Mouse (Mus musculus) intestine, embryonic 14.5 days (tissue): Measurements from ENCODE around the gene Ryr3. TPM values are rescaled to one million over a fixed set of nuclear protein-coding genes. Genes with fewer than 3 reads are reported as not detected.

Source experiments
- ATAC-seq: fragments of 200-750 bp; cut with Nextera tagmentation; replicated peaks from 2 replicates; pipeline ENCODE4 v1.8.0; 2017; ENCODE audit warnings: low read depth, moderate number of reproducible peaks, moderate TSS enrichment, moderate library complexity; ENCODE audit not compliant: low FRiP score, low TSS enrichment
- DNase-seq: peaks from one replicate; pipeline ENCODE4 v3.0.0-alpha.2; 2018; ENCODE audit warnings: low spot score
- H3K27ac ChIP-seq: fragments of 300-500 bp; sonication (generic); 2 replicates; pipeline ENCODE4 v1.5.1; 2014; ENCODE audit warnings: low read depth, mild to moderate bottlenecking, control low read depth
- H3K27me3 ChIP-seq: fragments of 300-500 bp; sonication (generic); replicated peaks from 2 replicates; pipeline ENCODE4 v1.6.1; 2014; ENCODE audit warnings: low read length, control low read depth; ENCODE audit not compliant: control insufficient read depth, insufficient read depth
- H3K36me3 ChIP-seq: fragments of 300-500 bp; sonication (generic); 2 replicates; pipeline ENCODE4 v1.6.1; 2014; ENCODE audit warnings: low read length, control low read depth; ENCODE audit not compliant: control insufficient read depth, insufficient read depth
- H3K4me1 ChIP-seq: fragments of 300-500 bp; sonication (generic); replicated peaks from 2 replicates; pipeline ENCODE4 v1.6.1; 2014; ENCODE audit warnings: low read length, control low read depth, mixed read lengths; ENCODE audit not compliant: control insufficient read depth, insufficient read depth
- H3K4me2 ChIP-seq: fragments of 300-500 bp; sonication (generic); 2 replicates; pipeline ENCODE4 v1.6.1; 2014; ENCODE audit warnings: low read length
- H3K4me3 ChIP-seq: fragments of 300-500 bp; sonication (generic); 2 replicates; pipeline ENCODE4 v1.5.1; 2014; ENCODE audit warnings: low read depth, low read length, control low read depth, mixed read lengths
- H3K9ac ChIP-seq: fragments of 300-500 bp; sonication (generic); 2 replicates; pipeline ENCODE4 v1.6.1; 2014; ENCODE audit warnings: mild to moderate bottlenecking, low read length
- H3K9me3 ChIP-seq: fragments of 300-500 bp; sonication (generic); 2 replicates; pipeline ENCODE4 v1.6.1; 2016; ENCODE audit warnings: low read length, control low read depth; ENCODE audit not compliant: control insufficient read depth
- WGBS: fragments of 180-500 bp; shearing (Covaris S2); extraction: QIAGEN DNeasy Blood & Tissue Kit; methylation state at CpG from one replicate; pipeline ENCODE4 v1.1.7; 2014; 5-methylcytosine and 5-hydroxymethylcytosine counted together
- polyA plus RNA-seq: library from polyadenylated mRNA; unstranded; fragments of >200 nt; fragmentation: Nextera tagmentation; extraction: Ambion mirVana; gene quantifications from 2 replicates; pipeline ENCODE4 v1.2.1, GENCODE M21; 2014

Ryr3 gene
- polyA plus RNA-seq, 1 experiment from 2014 or later: 3.1 TPM

- Histone ChIP-seq H3K4me3 (no peak overlapping the region), H3K4me1 (no peaks in the 10 kb centered on the region), H3K27ac (no peak overlapping the region), H3K27me3 (no peaks in the 10 kb centered on the region), H3K9me3 (no peaks in the 10 kb centered on the region), H3K9ac (no peak overlapping the region), H3K36me3 (no peaks in the 10 kb centered on the region), H3K4me2 (no peak overlapping the region)
- ATAC-seq (no peak), DNase-seq (no peak)
- 87% methylated on average over 3 of the region's 3 CpGs for WGBS
Observed at GRCm38 (mm10) chr2:112877404-112877803, 339.5 kb downstream of the Ryr3 start.

- no peak overlapping the region for H3K9ac ChIP-seq
- no peak overlapping the region for H3K4me3 ChIP-seq
- no peaks in the 10 kb centered on the region for H3K36me3 ChIP-seq
- H3K4me1 ChIP-seq: no peaks in the 10 kb centered on the region
- H3K27ac ChIP-seq: no peak overlapping the region
- H3K9me3 ChIP-seq: no peaks in the 10 kb centered on the region
- DNase-seq (no peak), ATAC-seq (no peak)
- WGBS: 73% methylated on average over 2 of the region's 2 CpGs
- no peaks in the 10 kb centered on the region for H3K27me3 ChIP-seq
- no peak overlapping the region for H3K4me2 ChIP-seq
Observed at GRCm38 (mm10) chr2:112866043-112866551, 350.8 kb downstream of the Ryr3 start.

GRCm38 (mm10) chr2:112861792-112862191, 355.1 kb downstream of the Ryr3 start:
- no peak overlapping the region for H3K27ac ChIP-seq
- H3K27me3 ChIP-seq: no peaks in the 10 kb centered on the region
- no peak for DNase-seq
- no peaks in the 10 kb centered on the region for H3K4me1 ChIP-seq
- WGBS: 95% methylated on average over 4 of the region's 4 CpGs
- no peak for ATAC-seq
- no peaks in the 10 kb centered on the region for H3K36me3 ChIP-seq
- no peak overlapping the region for H3K4me2 ChIP-seq
- no peaks in the 10 kb centered on the region for H3K9me3 ChIP-seq
- no peak overlapping the region for H3K9ac ChIP-seq
- H3K4me3 ChIP-seq: no peak overlapping the region

GRCm38 (mm10) chr2:112845583-112846512, 371.0 kb downstream of the Ryr3 start:
- WGBS: 57% methylated on average over 4 of the region's 4 CpGs
- H3K4me1 ChIP-seq: no peaks in the 10 kb centered on the region
- no peaks in the 10 kb centered on the region for H3K27me3 ChIP-seq
- no peak overlapping the region for H3K4me3 ChIP-seq
- ATAC-seq (no peak), DNase-seq (no peak)
- peaks cover 3% of the 10 kb centered on the region; the same call in 1 of the 2 replicates for H3K9me3 ChIP-seq
- H3K36me3 ChIP-seq: no peaks in the 10 kb centered on the region
- H3K27ac ChIP-seq: no peak overlapping the region
- no peak overlapping the region for H3K9ac ChIP-seq
- no peak overlapping the region for H3K4me2 ChIP-seq

- 18% methylated on average over 3 of the region's 3 CpGs for WGBS
- ATAC-seq: no peak
- Histone ChIP-seq H3K9me3 (no peaks in the 10 kb centered on the region), H3K4me1 (no peaks in the 10 kb centered on the region), H3K9ac (no peak overlapping the region), H3K27me3 (no peaks in the 10 kb centered on the region), H3K36me3 (no peaks in the 10 kb centered on the region), H3K27ac (no peak overlapping the region), H3K4me3 (no peak overlapping the region), H3K4me2 (no peak overlapping the region)
- DNase-seq: peak; percentile 73
Observed at GRCm38 (mm10) chr2:112842877-112843276, 374.0 kb downstream of the Ryr3 start.

- H3K27ac ChIP-seq: no peak overlapping the region
- H3K4me1 ChIP-seq: no peaks in the 10 kb centered on the region
- no peak for ATAC-seq
- no peaks in the 10 kb centered on the region for H3K36me3 ChIP-seq
- DNase-seq: no peak
- 46% methylated on average over 4 of the region's 4 CpGs for WGBS
- H3K4me3 ChIP-seq: no peak overlapping the region
- H3K9ac ChIP-seq: no peak overlapping the region
- no peaks in the 10 kb centered on the region for H3K9me3 ChIP-seq
- no peaks in the 10 kb centered on the region for H3K27me3 ChIP-seq
- H3K4me2 ChIP-seq: no peak overlapping the region
Observed at GRCm38 (mm10) chr2:112831423-112832305, 385.2 kb downstream of the Ryr3 start.

- Histone ChIP-seq H3K4me3 (no peak overlapping the region), H3K4me1 (no peaks in the 10 kb centered on the region), H3K9me3 (no peaks in the 10 kb centered on the region), H3K9ac (no peak overlapping the region), H3K36me3 (no peaks in the 10 kb centered on the region), H3K27me3 (no peaks in the 10 kb centered on the region), H3K27ac (no peak overlapping the region), H3K4me2 (no peak overlapping the region)
- WGBS: 28% methylated on average over 4 of the region's 4 CpGs
- DNase-seq (no peak), ATAC-seq (no peak)
Observed at GRCm38 (mm10) chr2:112826571-112826970, 390.3 kb downstream of the Ryr3 start.

- no peak overlapping the region for H3K4me3 ChIP-seq
- no peak overlapping the region for H3K9ac ChIP-seq
- no peak overlapping the region for H3K4me2 ChIP-seq
- no peaks in the 10 kb centered on the region for H3K36me3 ChIP-seq
- whole genome bisulfite sequencing: 30% methylated on average over 3 of the region's 3 CpGs
- no peaks in the 10 kb centered on the region for H3K9me3 ChIP-seq
- H3K27ac ChIP-seq: no peak overlapping the region
- ATAC-seq (no peak), DNase-seq (no peak)
- H3K4me1 ChIP-seq: no peaks in the 10 kb centered on the region
- H3K27me3 ChIP-seq: no peaks in the 10 kb centered on the region
Observed at GRCm38 (mm10) chr2:112822721-112823120, 394.2 kb downstream of the Ryr3 start.
